Mouse (Mus musculus) embryonic facial prominence, embryonic 14.5 days (tissue): ENCODE measurements at regions not wholly inside any gene's neighbourhood (a gene's known extent, or its start where the extent isn't known, plus 50 kb on each side); places are given as distances from the start of the nearest gene placed in this dataset.
"Not testable (repeated sequence)": the region's sequence is repeated elsewhere in the genome, so short reads cannot be mapped to it uniquely, and the experiment has no call there.

ENCODE experiments used
- ATAC-seq: fragments of 200-750 bp; cut with Nextera tagmentation; 2 replicates; pipeline ENCODE4 v1.8.0; 2017; ENCODE audit warnings: low read depth, moderate number of reproducible peaks, moderate TSS enrichment
- DNase-seq: peaks from one replicate; pipeline ENCODE4 v3.0.0-alpha.2; 2015; ENCODE audit warnings: low spot score
- H3K27ac ChIP-seq: fragments of 300-500 bp; sonication (generic); replicated peaks from 2 replicates; pipeline ENCODE4 v1.5.1; 2014; ENCODE audit warnings: low read depth, mild to moderate bottlenecking, low read length, moderate library complexity
- H3K27me3 ChIP-seq: fragments of 300-500 bp; sonication (generic); replicated peaks from 2 replicates; pipeline ENCODE4 v1.6.1; 2014; ENCODE audit warnings: low read length; ENCODE audit not compliant: control insufficient read depth, insufficient read depth
- H3K36me3 ChIP-seq: fragments of 300-500 bp; sonication (generic); 2 replicates; pipeline ENCODE4 v1.6.1; 2014; ENCODE audit warnings: low read length, mixed read lengths; ENCODE audit not compliant: control insufficient read depth, insufficient read depth
- H3K4me1 ChIP-seq: fragments of 300-500 bp; sonication (generic); 2 replicates; pipeline ENCODE4 v1.6.1; 2014; ENCODE audit warnings: antibody characterized with exemption, low read length; ENCODE audit not compliant: control insufficient read depth, insufficient read depth
- H3K4me2 ChIP-seq: fragments of 300-500 bp; sonication (generic); 2 replicates; pipeline ENCODE4 v1.6.1; 2014; ENCODE audit warnings: low read depth, mild to moderate bottlenecking, low read length, moderate library complexity, mixed read lengths
- H3K4me3 ChIP-seq: fragments of 300-500 bp; sonication (generic); 2 replicates; pipeline ENCODE4 v1.5.1; 2014; ENCODE audit warnings: low read depth, mild to moderate bottlenecking, low read length
- H3K9ac ChIP-seq: fragments of 300-500 bp; sonication (generic); 2 replicates; pipeline ENCODE4 v1.6.1; 2014; ENCODE audit warnings: low read depth, mild to moderate bottlenecking, low read length, moderate library complexity, mixed read lengths
- H3K9me3 ChIP-seq: fragments of 300-500 bp; sonication (generic); 2 replicates; pipeline ENCODE4 v1.6.1; 2016; ENCODE audit warnings: low read length; ENCODE audit not compliant: control insufficient read depth
- WGBS: fragments of 180-500 bp; shearing (Covaris S2); extraction: QIAGEN DNeasy Blood & Tissue Kit; methylation state at CpG from one replicate; pipeline ENCODE4 v1.1.7; 2014; 5-methylcytosine and 5-hydroxymethylcytosine counted together

- not testable (repeated sequence) for H3K27me3 ChIP-seq, H3K36me3 ChIP-seq, H3K9me3 ChIP-seq, H3K4me2 ChIP-seq, H3K9ac ChIP-seq, ATAC-seq, H3K27ac ChIP-seq, H3K4me1 ChIP-seq
- peak overlapping the region; percentile 33 for H3K4me3 ChIP-seq
- peak; percentile 89 for DNase-seq
- WGBS = no CpG with 5 or more reads among the region's 39 CpGs
Measured at GRCm38 (mm10) chr12:20614766-20615165, 375.5 kb upstream of the Asap2 start.
